Comparison of ENCODE assay signal across 9 mouse cellular contexts in genomic region chr5:31968046-31968506, GRCm38 (mm10).
DNase-seq lines count a peak whose midpoint lies in the region; ATAC-seq and TF ChIP-seq lines count a peak whose summit lies in the region.
"Had no signal": no experiment of that assay in that cellular context is flagged by ENCODE, and none has a peak within 500 bp of the region (broad histone marks: within the 10 kb centered on the region; RNA-seq: fewer than 3 reads in every experiment).

No protein-coding gene starts in this region.

- no peak overlapping the region for H3K9ac ChIP-seq in heart, embryonic 12.5 days
- no peak overlapping the region for H3K9ac ChIP-seq in neural tube, embryonic 15.5 days (replicated peaks)
- no peak overlapping the region for H3K9ac ChIP-seq in hindbrain, embryonic 16.5 days (ENCODE audit: low read depth, low read length)
- H3K9ac ChIP-seq: neural tube, embryonic 12.5 days had no signal

- DNase-seq in heart, adult 9 months (ENCODE audit: low spot score in 2 of 2): peak; percentile 48 to 52
- DNase-seq in cerebellum, postnatal 10 days: peak; percentile 57 to 60
- peak; percentile 90 for DNase-seq in kidney, adult 9 months
- peak; percentile 59 for DNase-seq in lung, postnatal 36 days
- no peak for DNase-seq in layer of hippocampus, adult 2 months (ENCODE audit: low spot score in 2 of 2)

- no peaks in the 10 kb centered on the region for H3K9me3 ChIP-seq in heart, embryonic 12.5 days (replicated peaks)
- no peaks in the 10 kb centered on the region for H3K9me3 ChIP-seq in neural tube, embryonic 15.5 days (replicated peaks)
- H3K9me3 ChIP-seq in hindbrain, embryonic 16.5 days (ENCODE audit: control insufficient read depth, low read length): no peaks in the 10 kb centered on the region
- H3K9me3 ChIP-seq: neural tube, embryonic 12.5 days had no signal

- WGBS in heart, embryonic 12.5 days: 68% methylated on average over 6 of the region's 6 CpGs
- WGBS in neural tube, embryonic 15.5 days: 78% methylated on average over 6 of the region's 6 CpGs
- WGBS in hindbrain, embryonic 16.5 days: 72% methylated on average over 6 of the region's 6 CpGs

- H3K4me1 ChIP-seq in heart, embryonic 12.5 days (replicated peaks): no peaks in the 10 kb centered on the region; the same call in 1 of the 2 replicates
- 0 out of 2 replicates have a peak, but pooled peaks cover 3% of the 10 kb centered on the region for H3K4me1 ChIP-seq in neural tube, embryonic 15.5 days
- H3K4me1 ChIP-seq in hindbrain, embryonic 16.5 days (ENCODE audit: control insufficient read depth, insufficient read depth, low read depth, low read length): no peaks in the 10 kb centered on the region
- H3K4me1 ChIP-seq: neural tube, embryonic 12.5 days had no signal

- ATAC-seq in heart, embryonic 12.5 days (ENCODE audit: insufficient number of reproducible peaks, low FRiP score): no peak
- ATAC-seq in neural tube, embryonic 15.5 days (ENCODE audit: low FRiP score): no peak
- no peak for ATAC-seq in hindbrain, embryonic 16.5 days

- H3K4me3 ChIP-seq in heart, embryonic 12.5 days: no peak overlapping the region
- no peak overlapping the region for H3K4me3 ChIP-seq in layer of hippocampus, adult 2 months
- H3K4me3 ChIP-seq in neural tube, embryonic 15.5 days (replicated peaks): no peak overlapping the region
- no peak overlapping the region for H3K4me3 ChIP-seq in hindbrain, embryonic 16.5 days (ENCODE audit: low read length)
- H3K4me3 ChIP-seq: neural tube, embryonic 12.5 days had no signal

- TF ChIP-seq CTCF in layer of hippocampus, adult 2 months (conservative IDR thresholded peaks at IDR 0.05): no peak

- no peaks in the 10 kb centered on the region for H3K27me3 ChIP-seq in heart, embryonic 12.5 days (replicated peaks)
- H3K27me3 ChIP-seq in neural tube, embryonic 15.5 days (replicated peaks): no peaks in the 10 kb centered on the region
- H3K27me3 ChIP-seq in hindbrain, embryonic 16.5 days (replicated peaks; ENCODE audit: control insufficient read depth, insufficient read depth, low read length): no peaks in the 10 kb centered on the region
- H3K27me3 ChIP-seq: neural tube, embryonic 12.5 days had no signal

- no peak overlapping the region for H3K4me2 ChIP-seq in heart, embryonic 12.5 days
- H3K4me2 ChIP-seq in neural tube, embryonic 15.5 days: no peak overlapping the region
- no peak overlapping the region for H3K4me2 ChIP-seq in hindbrain, embryonic 16.5 days (ENCODE audit: low read length)
- H3K4me2 ChIP-seq: neural tube, embryonic 12.5 days had no signal

- H3K36me3 ChIP-seq in heart, embryonic 12.5 days: no peaks in the 10 kb centered on the region
- H3K36me3 ChIP-seq in neural tube, embryonic 15.5 days: no peaks in the 10 kb centered on the region
- H3K36me3 ChIP-seq in hindbrain, embryonic 16.5 days (ENCODE audit: control insufficient read depth, insufficient read depth, low read length): no peaks in the 10 kb centered on the region
- H3K36me3 ChIP-seq: neural tube, embryonic 12.5 days had no signal

- no peak overlapping the region for H3K27ac ChIP-seq in heart, embryonic 12.5 days (ENCODE audit: poor library complexity, severe bottlenecking)
- no peak overlapping the region for H3K27ac ChIP-seq in layer of hippocampus, adult 2 months
- H3K27ac ChIP-seq in neural tube, embryonic 15.5 days (replicated peaks): no peak overlapping the region
- H3K27ac ChIP-seq in hindbrain, embryonic 16.5 days (ENCODE audit: low read depth, low read length): no peak overlapping the region
- H3K27ac ChIP-seq: neural tube, embryonic 12.5 days had no signal

Comparison
In these comparisons a context has a peak if more than half of its experiments do, and no peak if none do; other contexts are left out.
1. DNase-seq: peak in heart, adult 9 months (2 of 2), cerebellum, postnatal 10 days (2 of 2), kidney, adult 9 months (single experiment) and lung, postnatal 36 days (single experiment); none in layer of hippocampus, adult 2 months (0 of 2).